Mouse (Mus musculus): ENCODE results near the gene AA467197.

Gene AA467197

DNA sequence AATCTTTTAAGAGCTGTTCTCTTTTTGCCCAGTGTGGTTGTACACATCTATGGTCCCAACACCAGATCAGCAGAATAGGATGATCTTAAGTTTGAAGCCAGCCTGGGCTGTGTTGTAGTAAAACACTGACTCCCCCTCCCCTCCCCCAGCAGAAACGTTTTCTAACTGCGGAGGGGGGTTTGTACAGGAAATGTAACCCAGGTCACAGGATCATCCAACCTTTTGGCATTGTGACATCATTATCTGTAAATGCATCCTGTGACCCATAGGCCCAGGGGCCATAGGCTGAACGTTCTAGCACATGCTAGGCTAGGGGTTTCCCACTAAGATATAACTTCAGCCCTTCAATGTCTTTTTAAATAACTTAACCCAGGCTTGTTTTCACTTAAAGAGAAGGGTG, at the start of gene AA467197:
Gene AA467197 (plus strand): TSS at position 301 of the 400 bp plus-strand sequence.
- no peak for DNase-seq

DNA sequence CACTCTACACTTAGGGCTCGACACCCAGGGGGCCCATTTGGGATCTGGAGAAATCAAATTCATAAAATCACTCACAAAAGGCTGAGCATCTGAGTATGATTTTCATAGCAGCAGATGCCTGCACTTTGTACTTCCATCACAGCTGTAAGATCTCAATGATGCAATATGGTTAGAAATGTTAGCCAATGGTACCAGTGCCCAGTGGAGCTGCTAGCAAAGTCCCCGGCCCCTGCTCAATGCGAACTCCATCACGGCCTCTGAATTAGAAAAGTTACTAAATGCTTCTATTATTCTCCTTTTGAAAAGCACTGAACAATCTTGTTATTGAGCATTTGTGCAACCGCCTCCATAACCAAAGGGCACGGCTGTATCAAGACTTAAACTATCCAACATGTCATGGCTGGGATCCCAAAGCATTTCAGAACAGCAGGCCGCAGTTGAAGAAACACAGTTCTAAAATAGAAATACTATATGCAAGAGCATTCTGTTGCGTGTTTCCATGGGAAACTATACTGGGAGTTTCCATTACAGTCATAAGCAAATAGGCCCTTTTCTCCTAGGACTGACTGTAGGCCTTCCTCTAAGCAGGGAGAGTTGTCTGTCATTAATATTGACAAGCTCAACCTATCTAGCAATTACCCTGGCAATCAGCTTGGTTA, 48.8 kb upstream of the AA467197 start:
- DNase-seq, result no peak

DNA sequence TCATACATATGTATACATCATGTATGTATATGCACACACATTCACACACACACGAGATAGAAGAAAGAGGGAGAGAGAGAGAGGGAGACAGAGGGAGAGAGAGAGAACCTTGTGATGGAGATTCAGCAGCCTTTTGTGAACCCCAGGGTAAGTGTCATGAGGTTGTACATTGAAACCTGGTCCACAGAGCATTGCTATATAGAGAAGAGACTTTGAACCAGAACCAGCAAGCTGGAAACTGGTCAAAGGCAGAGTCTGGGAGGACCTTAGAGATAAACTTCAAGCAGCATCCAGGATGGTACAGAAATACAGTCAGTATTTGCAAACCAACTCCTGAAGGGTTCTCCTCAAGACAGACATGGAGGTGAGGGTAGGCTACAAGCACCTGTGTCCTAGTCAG, 46.4 kb upstream of the AA467197 start:
- no peak for DNase-seq

DNA sequence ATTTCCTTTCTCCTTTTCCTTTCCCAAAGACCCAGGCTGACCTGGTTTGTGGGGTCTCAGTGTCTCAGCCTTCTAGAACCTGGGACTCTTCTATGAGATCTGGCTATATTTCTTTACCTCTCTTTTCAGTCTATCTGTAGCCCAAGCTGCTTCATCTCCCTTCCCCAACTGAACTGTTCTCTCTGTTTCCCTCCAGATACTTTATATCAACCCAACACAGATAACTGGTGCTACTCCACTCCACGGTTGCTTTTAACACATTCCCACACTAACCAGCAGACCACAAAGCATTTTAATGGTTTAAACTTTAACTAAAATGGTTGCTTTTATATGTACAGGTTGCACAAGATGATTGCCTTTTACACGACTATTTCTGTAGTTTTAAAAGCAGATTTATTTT, 45.6 kb upstream of the AA467197 start:
- no peak for DNase-seq

DNA sequence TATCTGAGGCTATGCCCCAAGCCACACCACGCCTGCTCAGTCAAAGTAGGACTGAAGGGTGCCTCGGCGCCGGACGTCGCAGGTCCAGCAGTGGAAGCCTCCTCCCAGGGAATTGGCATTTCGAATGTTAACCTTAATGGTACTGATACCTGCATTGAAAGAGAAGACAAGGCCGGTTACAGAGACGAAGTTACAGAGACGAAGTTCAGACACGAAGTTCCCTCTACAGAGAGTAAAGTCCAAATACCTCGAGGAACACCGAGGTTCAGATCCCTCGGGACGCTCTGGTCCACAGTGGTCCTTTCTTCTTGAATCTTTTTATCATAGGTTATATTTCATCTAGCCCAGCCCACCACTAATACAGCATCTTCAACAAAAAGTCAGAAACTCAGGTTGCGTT, 41.3 kb upstream of the AA467197 start:
- DNase-seq, result no peak

DNA sequence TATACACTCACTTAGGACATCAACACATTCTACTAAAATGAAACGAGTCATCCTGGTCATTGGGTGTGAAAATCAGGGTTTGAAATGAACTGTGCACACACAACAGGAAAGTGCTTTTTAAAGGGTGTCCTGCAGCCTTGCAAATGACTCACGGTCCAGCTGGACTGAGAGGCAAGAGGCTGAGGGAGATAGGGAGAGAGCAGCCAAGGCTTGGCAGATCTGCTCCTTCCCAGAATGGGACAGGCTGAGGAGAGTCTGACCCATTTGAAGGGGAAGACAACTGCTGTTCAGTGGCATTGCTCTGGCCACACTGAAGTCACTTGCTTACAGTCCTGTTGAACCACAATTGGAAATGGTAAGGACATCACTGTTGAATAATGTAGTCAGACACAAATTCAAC, 37.0 kb upstream of the AA467197 start:
- no peak for DNase-seq

DNA sequence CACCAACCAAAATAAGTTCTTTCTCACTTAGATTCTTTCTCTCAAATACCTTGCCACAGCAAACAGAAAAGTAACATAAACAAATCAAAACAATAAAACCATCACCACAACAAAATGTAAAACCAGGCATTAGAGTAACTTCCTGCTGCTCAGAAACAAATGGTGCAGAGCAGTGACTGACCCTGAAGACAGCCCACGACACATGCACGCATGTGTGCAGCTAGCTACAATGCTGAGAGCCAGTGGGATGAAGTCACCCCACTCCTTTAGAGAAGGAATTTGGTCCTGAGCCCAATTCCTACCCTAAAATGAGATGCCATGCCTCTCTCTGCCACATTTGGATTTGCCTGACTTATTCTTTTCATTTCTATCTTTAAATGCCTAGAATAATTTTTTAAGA, 35.4 kb upstream of the AA467197 start:
- no peak for DNase-seq

DNA sequence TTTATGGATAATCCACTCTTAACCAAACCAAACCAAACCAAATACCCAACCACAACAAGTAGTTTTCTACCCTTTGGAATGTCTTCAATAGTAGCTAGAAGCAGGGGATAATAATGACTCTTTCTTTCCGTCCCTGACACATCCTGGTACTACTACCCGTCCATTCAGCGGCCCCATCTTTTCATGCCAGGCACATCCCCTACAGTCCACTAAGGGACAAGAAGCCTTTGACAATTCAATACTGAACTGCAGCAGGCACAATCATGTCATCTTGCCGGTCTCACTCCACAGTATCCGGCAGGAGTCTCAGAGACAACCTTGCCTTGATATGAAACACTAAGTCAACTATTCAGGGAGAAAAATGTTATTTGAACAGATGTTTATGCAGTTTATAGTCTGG, 31.0 kb upstream of the AA467197 start:
- DNase-seq, result no peak

DNA sequence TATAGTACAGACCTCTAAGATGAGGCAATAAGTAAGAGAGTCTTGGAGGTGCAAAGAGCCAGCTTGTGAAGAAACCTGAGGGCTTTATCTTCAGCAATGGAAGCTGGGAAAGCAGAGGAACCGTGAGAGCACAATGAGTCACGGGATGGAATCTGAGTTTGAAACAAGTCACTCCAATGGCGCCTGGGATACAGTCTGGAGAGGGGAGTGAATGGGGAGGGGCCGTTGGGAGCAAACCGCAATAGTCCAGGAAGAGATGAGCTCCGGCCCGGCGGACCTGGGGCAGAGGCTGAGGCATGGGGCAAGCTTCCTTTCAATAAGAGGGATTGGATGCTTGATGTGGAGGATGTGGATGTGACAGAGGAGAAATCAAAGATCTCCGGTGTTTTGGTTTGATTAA, 28.0 kb upstream of the AA467197 start:
- DNase-seq, result no peak

DNA sequence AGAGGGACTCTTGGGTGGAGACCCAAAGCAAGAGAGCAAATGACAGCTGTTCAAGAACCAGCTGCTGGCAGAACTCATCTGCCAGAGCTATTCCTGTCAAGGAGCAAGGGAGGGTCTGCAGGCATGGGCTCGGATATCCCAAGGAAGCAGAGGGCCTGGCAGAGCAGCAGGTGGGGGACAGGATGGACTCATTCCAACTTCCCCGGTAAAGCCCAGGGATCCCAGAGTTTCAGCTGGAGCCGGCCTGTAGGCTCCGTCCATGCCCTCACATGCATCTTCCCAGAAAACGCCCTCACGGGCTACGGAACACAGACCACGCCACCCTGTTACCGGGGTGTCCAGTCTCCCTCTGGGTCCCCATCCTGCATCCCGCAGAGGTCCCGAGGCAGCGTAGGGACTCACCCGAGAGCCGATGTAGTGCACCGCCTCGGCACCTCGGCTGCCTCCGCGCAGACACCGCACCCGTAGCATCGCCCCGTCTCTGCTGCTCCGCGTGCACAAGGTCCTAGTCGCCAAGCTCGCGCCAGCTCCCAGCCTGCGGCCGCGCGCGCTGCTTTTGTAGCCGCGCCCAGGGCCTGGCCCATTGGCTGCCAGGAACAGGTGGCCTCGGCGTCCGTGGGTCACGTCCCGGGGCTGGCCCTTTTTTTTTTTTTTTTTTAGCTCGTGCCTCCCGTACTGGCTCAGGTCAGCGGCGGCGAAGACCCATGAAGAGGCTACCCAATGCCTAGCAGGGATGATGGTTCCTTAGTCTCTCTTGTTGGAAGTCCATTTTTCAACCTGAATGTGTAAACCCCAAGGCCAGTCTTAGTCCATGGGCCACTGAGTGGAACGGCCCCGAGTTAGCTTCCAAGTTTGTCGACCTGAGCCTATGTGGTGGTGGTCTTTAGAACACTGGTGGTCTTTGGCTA, 25.8 kb upstream of the AA467197 start, which contains the start of gene Gatm:
Gene Gatm (minus strand): TSS at position 558 of the 908 bp plus-strand sequence.
- DNase-seq, result peak; percentile 62

DNA sequence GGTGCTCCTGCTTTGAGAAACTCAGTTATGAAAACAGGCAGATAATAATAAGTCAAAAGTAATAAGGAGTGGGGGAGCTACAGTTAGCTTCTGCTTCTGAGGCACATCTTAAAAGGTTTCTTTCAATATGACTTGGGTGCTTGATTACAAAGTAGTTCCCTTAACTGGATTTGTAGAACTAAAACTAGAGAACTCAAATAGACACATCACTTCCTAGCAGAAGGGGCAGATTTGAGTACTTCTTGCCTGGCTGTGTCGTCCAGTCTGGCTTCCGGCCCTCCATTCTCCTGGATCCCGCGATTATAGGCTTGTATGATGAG, 25.2 kb upstream of the AA467197 start:
- DNase-seq, result no peak

DNA sequence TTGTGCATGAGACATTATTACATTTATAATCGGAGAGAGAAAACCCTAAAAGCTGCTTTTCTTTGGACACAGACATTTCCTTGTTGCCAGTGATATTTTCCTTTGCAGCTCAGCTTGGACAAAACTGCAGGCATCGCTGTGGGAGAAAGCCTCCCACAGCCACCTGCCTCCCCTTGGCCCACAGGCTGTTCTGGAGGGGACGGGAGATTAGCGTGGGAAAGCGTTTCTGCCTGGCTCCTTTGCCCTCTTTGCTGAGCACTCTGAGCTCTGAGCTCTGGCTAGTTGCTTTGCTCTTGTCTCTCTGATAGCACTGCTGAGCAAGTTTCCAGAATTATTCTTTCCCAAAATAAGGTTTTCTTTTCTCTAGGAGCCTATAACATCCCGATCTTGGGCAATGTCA, 20.5 kb upstream of the AA467197 start:
- DNase-seq, result no peak

DNA sequence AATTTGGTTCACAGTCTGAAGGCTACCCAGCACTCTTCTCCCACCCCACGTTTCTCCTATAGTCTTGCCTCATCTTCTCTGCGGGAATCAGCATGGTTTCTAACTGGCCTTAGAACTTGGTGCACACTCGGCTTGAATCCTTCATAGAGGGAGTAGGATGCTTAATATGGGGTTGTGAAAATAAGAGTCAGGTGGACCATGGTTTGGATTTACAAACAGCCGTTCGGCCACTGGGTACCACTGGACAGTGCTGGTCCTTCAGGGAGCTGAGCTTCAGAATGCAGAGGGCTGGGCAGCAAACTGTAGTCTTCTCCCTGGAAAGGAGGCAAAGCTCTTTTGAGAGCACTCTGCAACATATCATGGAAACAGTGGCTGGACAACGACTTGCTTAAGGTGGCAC, 19.0 kb upstream of the AA467197 start:
- no peak for DNase-seq

DNA sequence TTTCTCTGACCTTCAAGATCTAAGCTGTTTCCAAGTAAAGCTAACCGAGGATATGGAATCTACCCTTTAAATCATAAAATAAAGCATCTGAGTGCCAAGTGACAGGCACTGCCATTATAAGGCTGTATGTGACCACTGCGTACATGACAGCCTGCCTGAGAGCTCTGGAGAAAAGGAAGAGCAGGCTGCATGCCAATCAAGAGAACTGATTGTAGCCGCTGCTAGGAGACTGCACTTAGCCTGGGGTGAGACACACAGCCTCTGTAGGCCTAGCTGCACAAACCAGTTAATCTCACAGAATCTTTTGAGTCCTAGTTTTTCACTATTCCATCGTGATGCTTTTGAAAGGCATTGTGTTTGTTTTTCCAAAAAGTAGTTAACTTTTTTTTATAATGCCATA, 18.1 kb upstream of the AA467197 start:
- no peak for DNase-seq

DNA sequence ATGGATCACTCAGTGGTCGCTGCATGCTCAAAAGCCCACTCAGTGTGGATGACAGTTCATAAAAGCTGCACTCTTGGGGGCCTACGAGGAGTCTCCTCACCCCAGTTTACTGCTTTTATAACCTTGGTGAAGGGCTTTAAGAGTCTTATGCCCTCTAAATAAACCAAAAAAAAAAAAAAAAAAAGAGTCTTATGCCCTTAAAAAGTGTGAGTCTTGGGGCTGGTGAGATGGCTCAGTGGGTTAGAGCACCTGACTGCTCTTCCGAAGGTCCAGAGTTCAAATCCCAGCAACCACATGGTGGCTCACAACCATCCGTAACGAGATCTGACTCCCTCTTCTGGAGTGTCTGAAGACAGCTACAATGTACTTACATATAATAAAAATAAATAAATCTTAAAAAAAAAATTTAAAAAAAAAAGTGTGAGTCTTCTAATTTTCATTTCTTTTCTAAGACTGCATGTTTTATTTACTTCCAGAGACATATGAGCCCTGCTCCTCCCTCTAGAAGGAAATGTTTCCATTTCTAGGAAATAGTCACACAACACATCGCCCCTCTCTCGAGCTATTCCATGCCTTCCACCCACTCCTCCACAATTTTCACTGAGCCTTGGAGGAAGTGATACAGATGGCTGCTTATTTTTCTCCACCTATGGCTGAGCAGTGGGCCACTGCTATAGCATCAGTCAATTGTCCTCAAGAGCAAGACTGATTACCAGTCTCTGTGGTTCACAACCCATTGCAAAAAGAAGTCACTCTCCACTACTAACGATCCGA, 15.3 kb upstream of the AA467197 start:
- no peak for DNase-seq

DNA sequence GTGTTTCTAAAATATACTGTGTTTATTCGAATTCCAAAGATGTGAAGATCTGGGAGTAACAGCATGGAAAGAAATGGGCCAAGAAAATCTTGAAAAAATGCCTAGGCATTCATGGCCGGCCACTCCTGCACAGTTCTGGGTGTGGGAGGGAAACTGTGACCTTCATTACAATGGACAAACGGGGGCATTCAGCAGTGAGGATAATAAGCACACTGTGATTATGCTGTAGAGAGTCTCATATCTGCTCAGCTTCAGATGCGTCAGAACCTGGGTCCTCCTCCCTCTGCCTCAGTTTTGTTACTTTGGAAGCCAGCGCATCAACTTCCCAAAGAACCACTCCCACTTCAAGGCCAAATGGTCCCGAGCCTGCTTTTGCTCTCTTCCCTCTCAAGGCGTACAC, 10.9 kb upstream of the AA467197 start:
- no peak for DNase-seq

DNA sequence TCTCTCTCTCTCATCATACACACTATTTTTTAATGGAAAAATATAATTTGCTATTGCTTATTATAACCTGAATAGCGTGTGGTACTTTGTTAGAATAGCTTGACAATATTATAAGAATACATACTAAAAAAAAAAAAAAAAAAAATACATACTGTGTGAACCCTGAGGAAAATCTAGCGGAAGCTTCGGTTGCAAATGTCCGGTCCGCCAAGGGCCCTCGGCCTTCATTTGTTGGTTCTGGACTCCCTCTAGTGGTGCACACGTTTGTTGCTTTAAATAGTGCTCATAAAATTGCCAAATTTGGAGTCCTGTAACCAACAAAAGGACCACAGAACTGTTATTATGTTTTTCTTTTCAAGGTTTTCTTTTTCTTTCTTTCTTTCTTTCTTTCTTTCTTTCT, 7.8 kb upstream of the AA467197 start:
- DNase-seq, result peak; percentile 69

DNA sequence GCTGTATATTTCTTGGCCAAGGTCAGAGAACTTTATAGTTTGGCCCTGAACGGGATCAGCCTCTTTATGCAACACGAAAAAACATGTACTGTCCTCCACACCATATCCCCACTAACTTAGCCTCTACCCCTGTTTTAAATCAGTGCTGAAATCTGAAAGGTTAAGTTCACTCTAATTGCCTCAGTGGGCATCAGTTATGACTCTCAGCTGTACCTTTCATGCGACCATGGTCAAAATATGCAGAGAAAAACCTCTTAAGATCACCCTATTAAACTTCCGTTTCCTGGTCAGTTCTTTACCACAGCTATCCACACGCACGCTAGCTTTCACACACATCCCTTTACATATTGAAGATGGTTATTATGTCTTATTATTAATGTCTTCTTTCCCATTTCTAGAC, 6.9 kb upstream of the AA467197 start:
- DNase-seq, result no peak

DNA sequence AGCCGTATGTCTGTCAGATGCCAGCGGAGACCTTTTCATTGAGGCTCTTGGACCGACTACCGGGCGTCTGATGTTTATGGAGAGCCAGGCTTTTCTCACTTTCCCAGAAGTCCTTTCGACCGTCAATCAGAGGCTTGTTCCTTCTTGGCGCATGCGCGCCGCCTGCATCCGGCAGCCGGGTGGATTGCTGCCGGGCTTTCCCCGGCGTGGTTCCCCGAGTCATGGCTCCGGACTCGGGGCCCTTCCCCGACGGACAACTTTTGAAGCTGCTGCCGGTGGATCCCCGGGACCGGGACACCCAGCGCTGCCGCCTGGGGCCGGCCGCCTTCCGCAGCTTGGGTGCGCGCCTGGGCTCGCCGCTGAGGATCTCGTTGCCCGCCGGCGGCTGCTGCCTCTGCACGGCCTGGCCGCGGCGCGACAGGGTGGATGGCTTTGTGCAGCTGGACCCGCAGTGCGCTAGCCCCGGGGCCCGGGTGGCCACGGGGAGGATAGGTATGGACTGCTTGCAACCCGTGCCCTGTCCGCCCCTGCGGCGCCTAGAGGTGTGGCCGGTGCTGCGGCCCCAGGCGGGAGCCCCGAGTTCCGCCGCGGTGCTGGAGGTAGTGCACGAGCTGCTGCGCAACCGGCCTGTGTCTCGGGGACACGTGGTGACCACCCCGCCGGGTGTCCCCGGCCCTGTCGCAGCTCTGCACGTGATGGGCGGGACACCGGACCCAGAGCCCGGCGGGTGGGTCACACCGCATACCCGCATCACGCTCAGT, 6.1 kb upstream of the AA467197 start:
- DNase-seq, result peak; percentile 88

DNA sequence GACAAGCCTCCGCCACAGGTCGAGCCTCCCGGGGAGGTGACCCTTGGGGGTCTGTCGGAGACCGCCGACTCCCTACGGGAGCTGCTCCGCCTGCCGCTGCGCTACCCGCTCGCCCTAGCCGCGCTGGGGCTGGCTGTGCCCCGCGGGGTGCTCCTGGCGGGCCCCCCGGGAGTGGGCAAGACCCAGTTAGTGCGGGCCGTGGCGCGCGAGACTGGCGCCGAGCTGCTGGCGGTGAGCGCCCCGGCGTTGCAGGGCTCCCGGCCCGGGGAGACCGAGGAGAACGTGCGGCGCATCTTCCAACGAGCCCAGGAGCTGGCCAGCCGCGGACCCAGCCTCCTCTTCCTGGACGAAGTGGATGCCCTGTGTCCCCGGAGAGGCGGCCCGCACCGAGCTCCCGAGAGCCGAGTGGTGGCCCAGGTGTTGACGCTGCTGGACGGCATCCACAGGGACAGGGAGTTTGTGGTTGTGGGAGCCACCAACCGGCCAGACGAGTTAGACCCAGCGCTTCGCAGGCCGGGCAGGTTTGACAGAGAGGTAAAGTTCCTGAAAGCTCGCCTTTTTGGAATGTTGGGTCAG, 5.5 kb upstream of the AA467197 start:
- peak; percentile 44 for DNase-seq

DNA sequence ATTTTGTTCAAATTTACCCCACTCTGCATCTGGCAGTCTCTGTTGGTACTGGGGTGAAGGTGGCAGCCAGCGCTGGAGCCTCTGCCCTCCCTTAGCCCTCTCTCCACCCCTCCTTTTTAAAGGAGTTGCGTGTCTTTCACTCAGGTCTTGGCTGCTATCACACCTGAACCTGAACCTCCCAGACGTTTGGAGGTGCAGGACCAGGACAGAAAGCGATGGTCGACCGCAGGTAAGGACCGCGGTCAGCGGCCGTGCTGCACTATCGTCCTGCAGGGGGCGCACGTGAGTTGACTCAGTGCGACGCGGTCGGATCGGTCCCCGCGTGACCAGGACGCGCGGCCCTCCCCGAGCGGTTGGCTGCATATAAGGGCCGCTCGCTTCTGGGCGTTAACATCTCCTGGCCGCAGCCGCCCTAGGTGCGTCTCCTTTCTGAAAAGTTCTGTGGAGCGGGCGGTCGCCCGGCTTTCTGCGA, 776 bp downstream of the AA467197 start:
- peak; percentile 72 for DNase-seq

DNA sequence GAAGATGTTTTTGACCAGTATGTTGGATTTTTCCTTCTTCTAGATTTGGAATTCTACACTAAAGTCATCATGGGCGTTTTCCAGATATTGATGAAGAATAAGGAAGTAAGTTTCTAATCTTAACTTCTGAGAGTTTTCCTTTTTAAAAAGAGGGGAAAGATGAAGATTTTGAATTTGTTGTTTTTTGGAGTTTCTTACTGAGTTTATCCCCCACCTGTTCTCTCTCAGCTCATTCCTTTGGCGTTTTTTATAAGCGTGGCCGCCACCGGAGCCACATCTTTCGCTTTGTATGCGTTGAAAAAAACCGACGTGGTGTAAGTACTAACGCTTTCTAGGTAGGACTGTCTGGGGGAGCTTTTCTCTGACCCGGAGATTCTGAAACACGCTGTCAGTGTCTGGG, 1.2 kb downstream of the AA467197 start:
- DNase-seq, result no peak
